Mouse (Mus musculus) spleen, postnatal 0 days (tissue): ENCODE measurements around the gene Gstm5. TPM values are rescaled to one million over a fixed set of nuclear protein-coding genes. Genes with fewer than 3 reads are reported as not detected.

ENCODE experiments used
- polyA plus RNA-seq: library from polyadenylated mRNA; unstranded; fragments of >200 nt; fragmentation: Nextera tagmentation; extraction: Ambion mirVana; gene quantifications from 2 replicates; pipeline ENCODE4 v1.2.1, GENCODE M21; 2015

Gene Gstm5
- polyA plus RNA-seq = 286 and 363 TPM in 2 replicates

DNA sequence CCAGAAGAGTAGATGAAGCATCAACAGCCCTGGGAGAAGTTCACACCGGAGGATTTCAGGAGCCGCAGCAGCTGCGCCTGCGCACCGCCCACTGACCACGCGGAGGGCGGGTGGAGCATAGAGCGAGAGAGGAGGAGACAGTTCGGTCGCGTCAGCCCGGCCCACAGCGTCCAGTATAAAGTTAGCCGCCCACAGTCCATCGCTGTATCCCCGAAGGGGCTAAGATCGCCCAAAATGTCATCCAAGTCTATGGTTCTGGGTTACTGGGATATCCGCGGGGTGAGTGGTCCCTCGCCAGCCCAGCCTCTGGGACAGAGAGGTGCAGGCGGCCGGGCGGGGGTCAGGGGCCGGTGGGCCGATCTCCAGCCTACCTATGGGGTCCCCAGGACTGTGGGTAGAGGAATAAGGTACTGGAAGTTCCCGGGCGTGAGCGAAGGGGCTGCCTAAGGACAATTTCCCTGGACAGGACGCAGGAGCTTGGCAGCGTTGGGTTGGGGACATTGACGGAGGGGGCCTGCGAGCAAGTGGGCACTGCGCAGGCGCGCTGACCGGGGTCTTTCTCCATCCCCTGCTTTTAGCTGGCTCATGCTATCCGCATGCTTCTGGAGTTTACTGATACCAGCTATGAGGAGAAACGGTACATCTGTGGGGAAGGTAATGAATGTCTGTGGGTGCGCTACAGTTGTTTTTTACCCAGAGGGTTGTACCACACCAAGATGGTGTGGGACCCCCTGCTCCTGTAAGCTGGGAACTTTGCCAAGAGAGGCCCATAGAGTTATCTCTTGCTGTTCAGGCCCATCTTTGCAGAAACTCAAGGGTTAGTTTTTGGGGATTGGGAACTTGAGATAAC, at the start of gene Gstm5:
Gstm5 (plus strand) TSS at position 102 of the 850 bp plus-strand sequence.

DNA sequence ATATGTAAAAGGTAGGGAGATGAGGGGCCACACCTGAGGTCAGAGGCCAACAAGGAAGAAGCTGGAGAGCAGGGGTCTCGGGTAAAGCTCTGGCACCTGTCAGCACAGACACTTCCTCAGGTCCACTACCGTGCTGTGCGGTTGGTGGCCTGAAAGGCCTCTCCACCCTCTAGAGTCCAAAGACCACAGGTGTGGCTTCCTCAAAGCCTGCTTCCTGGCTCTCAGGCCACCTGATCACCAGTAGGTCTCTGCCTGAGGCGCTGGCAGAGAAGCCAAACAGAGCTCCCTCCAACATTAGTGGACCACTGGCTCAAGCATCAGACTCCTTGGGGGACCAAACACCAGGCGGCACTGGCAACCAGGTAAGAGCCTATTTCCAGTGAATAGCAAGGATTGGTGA, 18.6 kb upstream of the Gstm5 start, which contains the start of gene Eps8l3:
Eps8l3 (plus strand) TSS at position 225 of the 400 bp plus-strand sequence.

DNA sequence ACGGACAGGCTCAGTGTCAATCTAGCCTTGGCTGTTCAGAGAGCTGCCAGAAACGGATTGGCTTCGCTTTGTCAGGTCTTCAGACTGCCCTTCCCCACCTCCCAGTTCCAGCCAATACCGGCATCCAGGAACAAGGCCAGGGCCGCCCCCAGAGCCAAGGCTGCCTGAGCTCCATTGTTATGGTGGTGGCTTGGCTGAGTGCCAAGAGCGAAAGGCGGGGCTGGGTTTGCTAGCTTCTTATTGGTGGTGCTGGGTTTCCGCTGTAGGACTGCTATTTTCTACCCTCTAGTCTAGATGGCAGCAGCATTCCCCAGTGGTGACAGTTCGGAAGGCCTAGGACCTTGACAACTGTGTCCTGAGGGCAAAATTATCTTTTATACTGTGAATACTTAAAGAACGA, 36.0 kb downstream of the Gstm5 start, which contains the start of gene Gstm7:
Gstm7 (minus strand) TSS at position 148 of the 400 bp plus-strand sequence.

DNA sequence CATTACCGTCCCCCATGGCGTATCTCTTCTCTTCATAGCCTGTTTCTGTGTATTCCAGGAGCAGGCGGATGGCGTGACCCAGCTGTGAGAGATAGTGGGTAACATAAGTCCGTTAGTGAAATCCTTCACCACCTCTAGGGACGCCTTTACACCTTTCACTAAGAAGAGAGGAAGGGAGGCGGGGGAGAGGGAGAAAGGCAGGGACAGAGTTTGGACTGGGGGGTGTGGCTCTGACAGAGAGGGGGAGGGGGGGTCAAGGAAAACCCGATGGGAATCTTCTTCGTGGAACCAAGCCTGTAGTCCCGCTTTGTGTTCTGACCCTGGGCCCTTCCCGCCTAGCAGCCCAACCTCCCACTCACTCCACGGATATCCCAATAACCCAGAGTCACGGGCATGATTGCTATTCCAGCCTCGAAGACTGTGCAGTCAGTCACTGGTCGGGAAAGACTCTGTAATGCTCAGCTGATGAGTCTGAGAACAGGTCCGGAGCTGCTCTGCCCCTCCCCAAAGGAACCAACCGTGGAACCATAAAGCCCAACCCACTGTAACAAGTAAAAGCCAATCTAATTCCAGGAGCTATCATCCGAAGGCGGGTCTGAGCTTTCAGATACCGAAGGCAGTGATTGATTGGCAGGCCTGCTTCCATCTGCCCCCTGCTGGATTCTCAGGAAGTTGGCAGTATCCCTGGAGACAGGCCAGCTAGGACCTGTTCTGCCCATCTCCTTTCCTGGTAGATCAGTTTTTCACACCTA, 47.8 kb downstream of the Gstm5 start, which contains the start of gene Gstm6:
Gstm6 (minus strand) TSS at position 511 of the 752 bp plus-strand sequence.

Other genes with a start within 250 kb of the Gstm5 start
- gene Ahcyl1, start 199.3 kb upstream of the Gstm5 start, polyA plus RNA-seq = 33.3 and 36.4 TPM in 2 replicates
- gene Csf1, start 135.4 kb upstream of the Gstm5 start, polyA plus RNA-seq = 28.8 and 36.6 TPM in 2 replicates
- gene Eps8l3, start 18.6 kb upstream of the Gstm5 start, polyA plus RNA-seq = 0.18 TPM in 1 of 2 replicates, not detected in the other
- 1.1 and 2.0 TPM in 2 replicates for gene Gstm7, start 36.0 kb downstream of the Gstm5 start, polyA plus RNA-seq
- gene Gstm6, start 47.9 kb downstream of the Gstm5 start, polyA plus RNA-seq = 0.25 TPM in 2 replicates
- not detected in 2 replicates for gene Gstm3, start 73.5 kb downstream of the Gstm5 start, polyA plus RNA-seq
- 18.8 and 23.1 TPM in 2 replicates for gene Gstm2, start 90.6 kb downstream of the Gstm5 start, polyA plus RNA-seq
- gene Gstm1, start 122.2 kb downstream of the Gstm5 start, polyA plus RNA-seq = 46.6 and 66.5 TPM in 2 replicates
- gene Gstm4, start 149.1 kb downstream of the Gstm5 start, polyA plus RNA-seq = 5.9 and 6.9 TPM in 2 replicates
- 40.6 and 41.5 TPM in 2 replicates for gene Ampd2, start 190.8 kb downstream of the Gstm5 start, polyA plus RNA-seq
- gene Gnat2, start 197.0 kb downstream of the Gstm5 start, polyA plus RNA-seq = 3.2 and 3.3 TPM in 2 replicates